Mouse (Mus musculus) B cell, adult 2 months (primary cell): ENCODE measurements around the gene Fbxo9.
A peak's percentile ranks its signal among the peaks of the same experiment; 100 is the strongest.
"Not testable (repeated sequence)": the region's sequence is repeated elsewhere in the genome, so short reads cannot be mapped to it uniquely, and the experiment has no call there.

Experiments used
- DNase-seq, 2 experiments: peaks; one replicate each; pipeline ENCODE4 v3.0.0; 2022

Gene Fbxo9

DNA sequence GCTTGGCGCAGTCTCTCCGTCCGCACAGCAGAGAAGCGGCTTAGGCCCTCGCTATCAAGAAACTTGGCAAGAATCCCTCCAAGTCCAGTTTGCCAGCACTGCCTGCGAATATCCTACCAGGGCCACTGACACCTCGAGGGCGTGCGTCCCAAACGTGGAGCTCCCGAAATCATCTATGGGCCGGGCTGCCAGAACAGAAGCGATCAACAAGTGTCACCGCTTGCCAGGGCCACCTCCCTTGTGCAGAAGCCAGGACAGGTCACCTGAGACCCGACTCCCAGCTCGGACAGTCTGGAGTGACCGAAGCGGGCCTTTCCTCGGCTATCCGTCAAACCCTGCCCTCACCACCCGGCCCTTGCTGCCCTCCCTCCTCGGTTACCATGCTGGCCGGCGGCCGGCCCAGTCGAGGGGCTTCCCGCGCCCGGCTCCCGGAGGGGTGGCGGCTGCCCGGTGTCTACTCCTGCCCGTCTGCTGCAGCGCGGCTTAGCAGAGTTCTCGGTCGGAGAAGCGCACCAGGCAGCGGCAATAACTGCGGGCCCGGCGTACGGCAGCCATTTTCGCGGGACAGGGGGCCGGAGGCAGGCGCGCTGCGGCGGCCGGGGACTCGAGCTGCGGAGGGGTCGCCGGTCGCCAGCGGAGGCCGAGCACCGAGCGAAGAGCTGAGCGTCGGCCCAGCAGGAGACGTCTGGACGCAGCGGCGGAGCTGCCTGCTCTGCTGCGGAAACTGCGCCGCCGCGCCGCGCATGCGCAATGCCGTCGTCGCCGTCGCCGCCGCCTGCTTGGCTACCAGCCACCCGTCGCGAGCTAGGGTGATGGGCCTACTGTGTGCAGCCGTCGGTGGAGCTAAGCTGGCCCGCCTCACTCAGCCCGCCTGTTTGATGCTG is 711 bp downstream of the Fbxo9 start:
- DNase-seq, result peak; percentile 79 to 84

- DNase-seq, result no peak
Measured at GRCm38 (mm10) chr9:78107582-78107911, 1.3 kb downstream of the Fbxo9 start.

DNA sequence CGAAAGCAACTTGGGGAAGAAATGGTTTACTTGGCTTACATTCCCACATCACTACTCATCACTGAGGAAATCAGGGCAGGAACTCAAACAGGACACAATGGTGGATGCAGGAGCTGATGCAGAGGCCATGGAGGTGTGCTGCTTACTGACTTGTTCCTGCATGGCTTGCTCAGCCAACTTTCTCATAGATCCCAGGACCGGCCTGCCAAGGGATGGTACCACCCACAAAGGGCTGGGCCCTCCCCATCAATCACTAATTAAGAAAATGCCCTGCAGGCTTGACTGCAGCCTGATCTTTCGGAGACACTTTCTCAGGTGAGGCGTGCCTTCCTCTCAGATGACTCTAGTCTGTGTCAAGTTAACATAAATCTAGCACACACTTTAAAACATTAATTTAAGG is 2.0 kb downstream of the Fbxo9 start:
- no peak for DNase-seq

GRCm38 (mm10) chr9:78105501-78105932 is 3.3 kb downstream of the Fbxo9 start:
- no peak for DNase-seq

DNA sequence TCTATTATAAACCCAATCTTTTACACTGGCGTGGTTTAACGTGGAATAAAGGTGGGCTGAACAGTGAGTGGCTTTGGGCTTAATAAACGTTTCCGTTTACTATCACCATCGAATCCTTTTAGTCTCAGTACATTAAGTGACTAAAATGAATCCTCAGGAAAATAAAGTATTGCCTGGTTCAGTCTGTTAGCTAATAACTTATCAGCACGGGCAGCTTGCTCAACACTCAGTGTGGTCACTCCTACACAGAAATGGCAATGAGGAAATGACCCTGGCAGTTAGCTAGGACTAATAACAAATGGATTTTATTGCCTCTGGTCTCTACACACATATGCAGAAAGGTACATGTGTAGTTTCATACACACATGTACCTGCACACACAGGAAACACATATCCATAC is 3.9 kb downstream of the Fbxo9 start:
- no peak for DNase-seq

- DNase-seq, result no peak
Measured at GRCm38 (mm10) chr9:78103965-78104560, 4.8 kb downstream of the Fbxo9 start.

DNA sequence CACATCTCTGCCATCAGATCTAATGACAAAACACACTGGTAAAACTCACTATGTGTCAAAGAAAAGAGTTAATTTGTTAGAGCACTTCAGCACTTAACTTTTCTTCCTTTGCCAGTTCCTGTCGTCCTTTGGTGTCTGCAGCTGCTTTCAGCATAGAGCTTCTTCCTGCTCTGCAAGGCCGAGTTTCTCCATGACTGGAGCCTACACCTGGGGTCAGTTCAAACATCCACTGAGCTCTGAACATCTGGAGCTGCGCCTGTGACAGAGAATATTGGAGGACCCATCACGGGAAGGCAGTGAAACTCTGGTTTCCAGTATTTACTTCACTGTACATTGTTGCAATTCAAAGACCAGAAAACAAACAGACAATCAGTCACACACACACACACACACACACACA is 7.4 kb downstream of the Fbxo9 start:
- DNase-seq, result peak; percentile 38 to 49

DNA sequence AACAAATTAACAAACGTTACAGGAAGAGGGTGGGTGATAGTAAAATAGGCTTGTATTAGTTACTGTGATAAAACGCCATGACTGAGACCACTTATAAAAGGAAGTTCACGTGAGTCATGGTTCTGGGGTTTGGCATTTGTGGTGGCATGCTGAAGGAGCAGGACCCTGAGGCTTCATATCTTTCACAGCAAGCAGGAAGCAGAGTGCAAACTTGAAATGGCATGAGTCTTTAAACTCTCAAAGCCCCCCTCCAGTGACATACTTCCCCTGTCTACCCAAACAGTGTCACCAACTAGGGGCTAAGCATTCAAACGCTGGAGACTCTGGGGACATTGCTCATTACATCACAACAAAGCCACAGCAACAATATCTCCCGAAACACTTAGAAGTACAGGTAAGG is 7.9 kb downstream of the Fbxo9 start:
- DNase-seq, result peak; percentile 64 to 69

DNA sequence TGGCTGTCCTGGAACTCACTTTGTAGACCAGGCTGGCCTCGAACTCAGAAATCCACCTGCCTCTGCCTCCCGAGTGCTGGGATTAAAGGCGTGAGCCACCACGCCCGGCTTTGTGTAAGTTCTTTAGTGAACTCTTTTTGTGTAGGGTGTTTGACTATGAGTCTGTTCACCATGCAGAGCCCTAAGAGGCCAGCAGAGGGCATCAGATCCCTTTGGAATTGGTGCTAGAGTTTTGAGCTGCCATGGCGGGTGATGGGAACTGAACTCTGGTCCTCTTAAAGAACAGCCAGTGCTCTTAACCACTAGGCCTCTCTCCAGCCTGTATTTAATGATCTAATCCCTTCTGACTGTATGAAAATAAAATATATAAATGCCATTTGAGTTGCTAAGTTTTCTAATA is 12.5 kb downstream of the Fbxo9 start:
- DNase-seq, result peak; percentile 50 to 51

- DNase-seq, result no peak
Measured at GRCm38 (mm10) chr9:78095686-78096085, 13.2 kb downstream of the Fbxo9 start.

- no peak for DNase-seq
Measured at GRCm38 (mm10) chr9:78090596-78090995, 18.3 kb downstream of the Fbxo9 start.

DNA sequence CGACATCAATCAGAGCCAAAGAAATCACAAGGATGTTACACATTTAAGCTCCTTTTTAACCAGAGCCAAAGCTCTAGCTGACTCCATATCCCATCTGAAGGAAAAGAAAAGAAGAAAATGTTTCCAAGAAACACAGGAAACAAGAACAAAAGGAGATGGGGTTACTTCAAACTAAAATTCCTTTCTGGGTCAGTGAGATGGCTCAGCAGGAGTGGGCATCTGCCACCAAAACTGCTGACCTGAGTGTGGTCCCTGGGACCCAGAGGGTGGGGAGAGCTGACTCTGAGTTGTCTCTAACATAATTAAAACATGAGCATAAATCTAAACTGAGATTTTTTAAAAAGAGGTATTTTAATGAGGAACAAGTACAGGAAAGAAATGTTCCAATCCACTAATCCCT is 19.0 kb downstream of the Fbxo9 start:
- no peak for DNase-seq

GRCm38 (mm10) chr9:78088971-78089370 is 19.9 kb downstream of the Fbxo9 start:
- DNase-seq, result no peak

GRCm38 (mm10) chr9:78088521-78088920 is 20.3 kb downstream of the Fbxo9 start:
- DNase-seq, result no peak

DNA sequence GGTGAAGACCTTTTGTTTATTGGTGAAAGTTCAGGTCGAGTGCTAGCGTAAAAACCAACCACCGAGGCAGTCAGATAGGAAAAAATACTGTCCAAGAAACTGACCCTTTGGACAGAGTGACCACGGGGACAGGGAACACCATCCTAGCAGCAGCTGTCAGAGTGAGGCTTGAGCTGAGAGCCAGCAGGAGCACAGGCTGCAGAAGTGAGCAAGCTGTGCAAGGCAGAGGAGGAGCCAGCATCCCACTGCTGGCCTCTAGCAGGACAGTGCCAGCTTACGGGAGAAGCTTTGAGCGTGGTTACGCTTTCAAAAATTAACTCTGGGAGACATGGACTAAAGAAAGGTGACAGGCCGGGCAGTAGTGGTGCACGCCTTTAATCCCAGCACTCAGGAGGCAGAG is 21.1 kb downstream of the Fbxo9 start:
- no peak for DNase-seq

DNA sequence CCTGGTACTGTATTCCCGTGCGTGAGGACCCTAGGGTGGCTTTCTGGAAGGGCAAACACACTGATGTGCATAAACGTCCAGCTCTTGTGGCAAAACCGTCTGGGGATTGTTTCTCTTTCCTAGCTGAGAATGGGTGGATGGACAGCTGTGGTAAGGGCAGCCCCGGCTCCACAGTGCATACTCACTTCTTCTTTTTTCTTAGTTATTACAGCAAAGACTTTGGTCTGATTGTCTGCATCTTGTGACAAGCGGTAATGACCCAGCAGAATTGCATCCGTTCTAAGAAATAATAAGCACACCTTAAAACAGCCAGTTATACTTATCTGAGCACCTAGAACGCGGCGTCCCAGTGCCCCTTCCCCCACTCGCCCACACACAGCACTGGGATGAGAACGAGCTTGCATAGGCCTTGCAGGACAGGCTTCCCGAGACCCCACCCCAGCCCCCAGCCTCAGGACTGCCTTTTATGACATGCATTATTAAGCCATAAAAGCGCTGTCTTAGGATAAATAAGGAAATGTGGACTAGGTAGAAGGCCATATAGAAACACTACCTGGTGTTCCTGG is 23.1 kb downstream of the Fbxo9 start:
- no peak for DNase-seq

DNA sequence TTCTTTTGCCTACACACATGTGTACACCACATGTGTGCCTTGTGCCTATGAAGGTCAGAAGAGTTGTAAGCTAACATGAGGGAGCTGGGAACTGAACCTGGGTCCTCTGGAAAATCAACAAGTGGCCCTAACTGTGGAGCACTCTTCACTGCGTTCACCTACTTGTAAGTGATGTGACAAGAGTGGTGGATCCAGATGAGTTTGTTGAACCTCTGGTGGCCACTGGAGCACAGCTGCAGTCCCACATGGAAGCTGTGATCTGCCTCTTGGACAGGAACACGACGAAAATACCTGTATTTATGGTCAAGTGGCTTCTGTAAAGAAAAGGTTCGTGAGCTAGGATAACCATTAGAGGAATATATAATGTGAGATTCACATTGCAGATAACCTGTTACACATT is 24.5 kb downstream of the Fbxo9 start:
- DNase-seq, result no peak

- DNase-seq, result no peak
Measured at GRCm38 (mm10) chr9:78081835-78082234, 27.0 kb downstream of the Fbxo9 start.

DNA sequence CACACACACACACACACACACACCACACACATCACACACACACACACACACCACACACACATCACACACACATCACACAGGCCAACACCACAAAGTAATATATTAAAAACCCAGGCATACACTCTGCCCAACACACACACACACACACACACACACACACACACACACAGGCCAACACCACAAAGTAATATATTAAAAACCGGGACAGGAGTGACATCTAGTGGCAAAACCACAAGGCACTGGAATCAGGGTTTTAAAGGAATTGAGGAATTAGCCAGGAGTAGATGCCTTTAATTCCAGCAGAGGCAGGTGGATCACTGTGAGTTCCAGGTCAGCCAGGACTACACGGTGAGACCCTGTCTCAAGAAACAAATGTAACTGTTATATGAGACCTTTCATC is 30.6 kb downstream of the Fbxo9 start:
- no peak for DNase-seq

DNA sequence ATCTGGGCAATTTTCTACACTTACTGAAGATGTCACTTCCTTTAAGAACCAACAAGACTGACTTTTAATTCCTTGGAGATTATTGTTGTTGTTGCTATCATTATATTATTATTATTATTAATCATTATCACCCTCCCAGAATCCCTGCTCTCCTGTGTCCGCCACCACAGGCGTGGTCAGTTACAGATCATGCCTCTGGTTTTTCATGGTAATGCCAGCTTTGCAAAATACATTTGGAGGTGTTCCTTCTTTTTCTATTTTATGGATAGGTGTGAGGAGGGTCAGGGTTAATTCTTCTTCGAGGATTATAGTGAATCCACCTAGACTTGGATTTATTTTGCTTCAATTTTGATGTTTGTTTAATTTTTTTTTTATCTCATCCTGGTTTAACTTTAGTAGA is 33.6 kb downstream of the Fbxo9 start:
- no peak for DNase-seq

GRCm38 (mm10) chr9:78073713-78074340 is 35.0 kb downstream of the Fbxo9 start:
- no peak for DNase-seq

- not testable (repeated sequence) for DNase-seq
Measured at GRCm38 (mm10) chr9:78073291-78073690, 35.6 kb downstream of the Fbxo9 start.

DNA sequence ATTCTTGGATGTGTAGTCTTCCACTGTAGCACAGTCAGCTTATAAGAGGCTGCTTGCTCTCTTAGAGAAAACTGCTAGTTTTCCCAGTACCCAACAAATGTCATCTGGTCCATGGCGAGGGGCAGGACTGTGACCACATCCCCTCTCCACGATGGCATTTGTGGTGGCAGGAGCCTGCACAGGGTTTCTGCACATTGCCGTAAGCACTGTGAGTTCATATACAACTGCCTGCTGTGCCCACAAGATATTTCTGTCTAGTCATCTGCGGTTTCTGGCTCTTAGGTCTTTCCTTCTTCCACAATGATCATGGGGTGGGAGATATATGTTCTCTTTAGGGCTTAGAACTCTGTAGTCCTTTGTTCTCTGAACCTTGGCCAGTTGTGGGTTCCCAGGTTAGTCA is 37.2 kb downstream of the Fbxo9 start:
- no peak for DNase-seq

DNA sequence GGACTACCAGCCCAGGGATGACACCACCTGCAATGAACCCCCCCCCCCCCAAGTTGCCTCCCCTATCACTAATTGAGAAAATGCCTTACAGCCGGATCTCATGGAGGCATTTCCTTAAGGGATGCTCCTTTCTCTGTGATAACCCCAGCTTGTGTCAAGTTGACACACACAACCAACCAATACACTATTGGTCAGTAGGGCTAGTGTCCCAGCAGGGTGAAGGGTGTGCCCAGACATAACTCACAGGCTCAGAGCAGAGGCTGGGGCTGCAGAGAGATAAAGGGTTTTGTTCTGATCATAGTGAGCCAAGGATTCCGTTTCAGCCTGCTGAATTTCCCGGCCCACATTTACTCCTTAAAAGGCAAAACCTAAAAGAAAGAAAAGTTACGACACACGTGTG is 38.4 kb downstream of the Fbxo9 start:
- DNase-seq, result no peak
